Mouse (Mus musculus) urinary bladder, adult 18-20 months (tissue): ENCODE results near the gene Ankrd24.
"Not testable (repeated sequence)": the region's sequence is repeated elsewhere in the genome, so short reads cannot be mapped to it uniquely, and the experiment has no call there.

Experiments used
- DNase-seq, 2 experiments: peaks; one replicate each; pipeline ENCODE4 v3.0.0; 2022; ENCODE audit warnings: low spot score in 2 of 2, mixed read lengths in 2 of 2

Ankrd24 gene

DNA sequence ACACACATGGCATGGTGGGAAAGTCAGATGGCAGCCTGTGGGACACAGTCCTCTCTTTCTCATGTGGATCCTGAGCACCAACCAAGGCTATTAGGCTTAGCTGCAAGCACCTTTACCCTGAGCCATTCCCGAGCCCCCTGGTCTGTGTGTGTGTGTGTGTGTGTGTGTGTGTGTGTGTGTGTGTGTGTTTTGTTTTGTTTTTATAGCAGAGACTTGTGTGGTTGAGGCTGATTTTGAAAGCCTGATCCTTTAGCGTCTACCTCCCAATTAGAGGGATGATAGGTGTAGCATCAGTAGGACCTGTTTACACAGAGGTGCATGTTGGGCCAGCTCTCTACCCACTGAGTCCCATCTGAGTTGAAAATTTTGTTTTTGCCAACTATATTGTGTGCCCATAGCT is 15.8 kb downstream of the Ankrd24 start:
- no peak for DNase-seq

DNA sequence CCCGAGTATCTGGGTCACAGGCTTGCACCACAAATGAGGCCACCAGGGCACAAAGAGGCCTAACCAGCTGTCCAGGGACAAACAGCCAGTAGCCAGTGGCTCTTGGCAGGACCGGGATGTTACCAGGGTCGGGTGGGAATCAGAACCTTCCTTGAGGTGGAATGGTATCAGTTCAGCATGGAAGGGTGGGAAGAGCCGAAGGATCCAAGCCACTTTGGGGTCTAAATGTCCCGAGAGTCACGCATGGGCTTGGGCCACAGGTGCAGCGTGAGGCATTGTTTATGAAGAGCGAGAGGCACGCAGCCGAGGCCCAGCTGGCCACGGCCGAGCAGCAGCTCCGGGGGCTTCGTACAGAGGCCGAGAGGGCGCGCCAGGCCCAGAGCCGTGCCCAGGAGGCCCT is 16.4 kb downstream of the Ankrd24 start:
- DNase-seq, result no peak

- no peak for DNase-seq
Measured at GRCm38 (mm10) chr10:81645391-81645790, 17.1 kb downstream of the Ankrd24 start.

GRCm38 (mm10) chr10:81646015-81646555 is 17.7 kb downstream of the Ankrd24 start:
- DNase-seq, result no peak

GRCm38 (mm10) chr10:81648803-81649775 is 20.7 kb downstream of the Ankrd24 start, which contains the start of gene Gm10778:
Gene Gm10778 (plus strand): TSS chr10:81649059.
- peak; percentile 76 to 80 for DNase-seq

DNA sequence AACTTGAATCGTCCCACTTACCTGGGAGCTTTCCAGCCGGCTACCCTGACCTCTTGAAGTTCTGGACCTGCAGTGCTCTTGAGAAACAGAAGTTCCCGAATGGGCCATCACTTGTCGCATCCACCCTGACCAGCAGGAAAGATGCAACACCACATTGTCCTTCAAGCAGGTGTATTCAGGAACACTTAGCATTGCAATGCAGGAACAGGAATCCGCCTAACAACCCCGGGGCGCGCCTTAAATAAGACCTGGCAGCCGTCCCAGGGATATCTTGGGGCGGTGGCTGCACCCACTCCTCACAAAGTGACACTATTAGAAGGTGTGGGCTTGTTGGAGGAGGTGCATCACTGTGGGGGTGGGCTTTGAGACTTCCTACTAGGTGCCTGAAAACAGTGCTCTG is 26.8 kb downstream of the Ankrd24 start:
- DNase-seq, result no peak

DNA sequence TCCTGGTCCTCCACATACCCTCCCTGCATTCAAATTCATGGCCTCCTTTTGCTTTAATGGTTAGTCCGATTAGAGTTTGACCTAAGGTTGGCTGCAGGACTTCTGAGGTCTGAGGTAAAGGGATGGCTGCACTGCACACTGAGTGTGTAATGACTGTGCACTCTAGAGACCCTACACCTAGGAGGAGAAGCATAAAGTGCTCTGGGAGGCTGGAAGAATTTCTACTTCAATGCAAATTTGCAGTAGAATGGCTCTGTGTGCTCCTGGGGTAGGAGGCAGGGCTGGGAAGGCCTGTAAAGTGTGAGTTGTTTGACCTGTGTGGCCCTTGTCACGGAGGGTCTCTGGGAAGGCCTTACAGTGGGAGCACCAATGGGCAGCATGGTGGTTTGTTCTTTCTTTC is 27.8 kb downstream of the Ankrd24 start:
- no peak for DNase-seq

GRCm38 (mm10) chr10:81687114-81687513 is 58.8 kb downstream of the Ankrd24 start:
- not testable (repeated sequence) for DNase-seq
